Mouse (Mus musculus): ENCODE results near the gene Cdk16. TPM values are rescaled to one million over a fixed set of nuclear protein-coding genes. Genes with fewer than 3 reads are reported as not detected.

The Cdk16 gene
- total RNA-seq, 2 experiments from 2014 or later: 122 TPM

DNA sequence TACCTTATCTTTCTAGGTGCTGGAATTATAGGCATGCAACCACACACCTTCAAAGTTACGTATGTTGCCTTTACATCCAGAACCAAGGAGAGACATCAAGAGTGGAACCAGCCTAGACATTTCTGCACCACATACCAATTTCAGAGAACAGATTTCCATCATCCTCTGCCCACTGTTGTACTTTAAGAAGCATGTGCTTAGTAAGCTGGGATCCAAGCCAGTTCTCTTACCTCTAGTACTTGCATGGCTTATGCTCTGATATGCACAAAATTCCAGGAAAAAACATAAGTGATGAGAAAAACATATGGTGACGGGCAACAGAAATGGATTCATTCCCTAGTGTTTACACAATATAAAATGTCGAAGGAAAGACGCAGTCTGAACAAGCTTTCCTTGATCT, 48.7 kb downstream of the Cdk16 start:
- DNase-seq: no peak
- intact Hi-C loops (cut with DNase I; ENCODE audit: low total_unique reads): no loop called here

DNA sequence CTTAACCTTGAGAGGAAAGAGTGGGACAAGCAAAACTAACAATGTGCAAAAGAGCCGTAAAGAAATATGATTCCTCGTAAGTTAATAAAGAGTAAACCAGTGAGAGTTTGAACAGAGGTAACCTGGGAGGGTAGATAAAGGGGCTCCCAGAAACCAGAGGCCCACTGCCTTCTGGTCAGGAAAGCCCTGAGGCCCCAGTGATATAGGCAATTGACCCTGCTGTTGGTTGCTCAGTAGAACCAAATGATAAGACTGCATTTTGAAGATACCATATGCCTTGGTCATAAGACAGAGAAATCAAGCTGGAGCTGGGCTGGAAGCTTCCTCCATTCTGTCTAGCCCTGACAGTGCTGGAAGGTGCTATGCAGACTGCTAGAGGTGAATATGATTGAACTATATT, 61.1 kb downstream of the Cdk16 start:
- DNase-seq: no peak
- intact Hi-C loops (cut with DNase I; ENCODE audit: low total_unique reads): no loop called here

Other genes starting within 250 kb of the Cdk16 start
- not detected for gene Rgn, start 138.2 kb upstream of the Cdk16 start, total RNA-seq (2021)
- gene Rbm10, start 70.5 kb upstream of the Cdk16 start, total RNA-seq (2021): 10 to 100 TPM; 13.4 to 14.3 TPM
- gene Ndufb11, start 70.3 kb upstream of the Cdk16 start, total RNA-seq (2021): 100 to 1,000 TPM; 322 to 386 TPM
- 100 to 1,000 TPM; 154 to 161 TPM for gene Uba1, start 29.6 kb upstream of the Cdk16 start, total RNA-seq (2021)
- 1 to 10 TPM; 3.1 to 3.4 TPM for gene Usp11, start 16.0 kb downstream of the Cdk16 start, total RNA-seq (2021)
- gene Araf, start 109.9 kb downstream of the Cdk16 start, total RNA-seq (2021): 10 to 100 TPM; 74.6 to 78.7 TPM
- gene Timp1, start 182.2 kb downstream of the Cdk16 start, total RNA-seq (2021): 1 to 10 TPM; 4.8 to 5.8 TPM
- gene Syn1, start 233.1 kb downstream of the Cdk16 start, total RNA-seq (2021): under 1 TPM; 0.20 to 0.29 TPM
- 1 to 10 TPM; 4.3 to 4.4 TPM for gene Cfp, start 243.6 kb downstream of the Cdk16 start, total RNA-seq (2021)